Mouse (Mus musculus): ENCODE data around the gene Nop58.

Gene Nop58

DNA sequence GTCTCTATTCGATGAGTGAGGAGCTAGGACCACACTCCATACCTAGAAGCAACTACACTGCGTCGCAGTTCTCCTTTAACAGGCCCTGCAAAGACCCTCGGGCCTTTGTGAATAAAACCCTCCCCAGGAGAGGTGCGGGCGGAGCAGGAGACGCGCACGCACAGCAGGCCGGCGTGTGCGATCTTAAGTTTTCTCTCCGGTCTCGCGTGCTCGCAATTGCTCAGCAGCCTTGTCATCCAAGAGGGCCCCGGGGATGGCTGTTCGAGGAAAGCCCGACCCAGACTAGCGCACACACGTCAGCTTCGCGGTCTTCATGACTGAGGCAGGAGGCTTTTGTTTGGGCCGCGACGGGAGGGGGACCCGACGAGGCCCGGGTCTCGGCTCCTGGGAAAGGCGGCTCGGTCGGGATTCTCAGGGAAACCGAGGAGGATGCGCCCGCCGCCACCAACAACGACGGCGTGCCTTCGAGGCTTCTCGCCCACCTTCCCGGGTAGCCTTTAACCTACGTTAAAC is 77.9 kb downstream of the Nop58 start:
- TF ChIP-seq NANOG (IDR thresholded peaks at IDR 0.05; ENCODE audit: borderline replicate concordance, low read length) (no peak), POU5F1 (IDR thresholded peaks at IDR 0.05; ENCODE audit: borderline replicate concordance, low read length) (no peak), CTCF (conservative IDR thresholded peaks at IDR 0.05; ENCODE audit: low read length) (no peak)
- Histone ChIP-seq H3K4me3 (replicated peaks; ENCODE audit: low read length) (peak overlapping the region; percentile 92), H3K4me1 (replicated peaks; ENCODE audit: low read depth, low read length) (peaks cover 21% of the 10 kb centered on the region), H3K9me3 (ENCODE audit: low read length) (peaks cover 2% of the 10 kb centered on the region; the same call in 1 of the 2 replicates), H3K36me3 (ENCODE audit: insufficient read depth, low read length) (no peaks in the 10 kb centered on the region; the same call in 1 of the 2 replicates), H3K27me3 (ENCODE audit: insufficient read depth, low read length) (peaks cover 12% of the 10 kb centered on the region)

DNA sequence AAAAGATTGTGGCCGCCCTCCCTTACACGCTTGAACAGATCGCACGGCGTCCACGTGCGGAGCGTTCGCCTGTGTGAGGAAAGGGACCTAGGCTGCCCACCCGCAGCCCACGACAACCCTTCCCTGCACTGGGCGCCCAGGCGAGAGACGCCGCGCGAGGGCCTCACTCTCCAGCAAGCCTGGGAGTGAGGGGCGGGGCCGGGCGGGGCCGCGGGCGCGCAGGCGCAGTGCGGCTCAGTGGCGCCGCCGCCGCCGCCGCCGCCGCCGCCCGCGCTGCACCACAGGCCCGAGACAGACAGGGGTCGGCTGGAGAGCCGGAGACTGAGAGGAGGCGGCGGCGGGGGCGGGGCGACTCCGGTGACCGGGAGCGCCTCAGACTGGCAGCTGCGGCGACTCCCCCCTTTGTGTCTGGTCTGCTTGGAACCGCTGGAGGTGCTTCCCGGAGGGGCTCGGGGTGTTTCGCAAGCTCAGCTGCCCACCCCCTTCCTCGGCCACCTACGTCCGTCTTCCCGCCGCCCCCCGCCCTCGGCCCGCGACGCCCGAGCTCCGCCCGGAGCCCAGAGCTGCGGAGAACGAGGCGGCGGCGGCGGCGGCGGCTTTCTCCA is 78.5 kb downstream of the Nop58 start, which contains the start of gene Bmpr2:
Gene Bmpr2, plus strand, starts transcription at position 237 of the 605 bp plus-strand sequence.
- peaks cover 2% of the 10 kb centered on the region; the same call in 1 of the 2 replicates for H3K9me3 ChIP-seq (ENCODE audit: low read length)
- H3K36me3 ChIP-seq (ENCODE audit: insufficient read depth, low read length) = peaks cover 3% of the 10 kb centered on the region; the same call in 1 of the 2 replicates
- H3K4me3 ChIP-seq (replicated peaks; ENCODE audit: low read length) = peak within 1 kb of the TSS; percentile 92
- TF ChIP-seq POU5F1 (IDR thresholded peaks at IDR 0.05; ENCODE audit: borderline replicate concordance, low read length) (no peak), NANOG (IDR thresholded peaks at IDR 0.05; ENCODE audit: borderline replicate concordance, low read length) (no peak), CTCF (conservative IDR thresholded peaks at IDR 0.05; ENCODE audit: low read length) (no peak)
- H3K4me1 ChIP-seq (replicated peaks; ENCODE audit: low read depth, low read length) = peaks cover 21% of the 10 kb centered on the region
- H3K27me3 ChIP-seq (ENCODE audit: insufficient read depth, low read length) = peaks cover 12% of the 10 kb centered on the region

DNA sequence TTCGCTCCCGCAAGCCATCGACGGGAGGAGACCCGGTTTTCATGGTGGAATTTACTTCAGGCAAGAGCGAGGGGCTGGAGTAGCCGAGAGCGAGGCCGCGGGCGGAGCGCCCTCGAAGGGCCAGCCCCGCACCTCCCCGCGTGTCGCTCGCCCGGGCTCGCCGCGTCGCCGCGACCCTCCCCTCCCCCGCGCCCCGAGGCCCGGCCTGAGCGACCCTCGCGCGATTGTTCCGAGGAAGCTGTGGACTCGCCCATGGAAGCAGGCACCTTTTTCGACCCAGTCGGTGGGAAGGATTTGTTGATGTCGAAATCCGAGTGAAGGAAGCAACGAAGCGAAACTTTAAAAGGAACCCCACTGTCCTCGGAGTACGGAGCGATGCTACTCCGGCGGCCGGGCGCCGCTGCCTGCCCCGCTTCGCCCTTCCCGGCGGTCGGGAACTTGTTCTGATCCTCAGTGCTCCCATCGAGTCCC is 79.0 kb downstream of the Nop58 start:
- Histone ChIP-seq H3K27me3 (ENCODE audit: insufficient read depth, low read length) (peaks cover 12% of the 10 kb centered on the region), H3K36me3 (ENCODE audit: insufficient read depth, low read length) (peaks cover 3% of the 10 kb centered on the region; the same call in 1 of the 2 replicates), H3K9me3 (ENCODE audit: low read length) (no peaks in the 10 kb centered on the region), H3K4me3 (replicated peaks; ENCODE audit: low read length) (peak overlapping the region; percentile 92), H3K4me1 (replicated peaks; ENCODE audit: low read depth, low read length) (peaks cover 21% of the 10 kb centered on the region)
- TF ChIP-seq POU5F1 (IDR thresholded peaks at IDR 0.05; ENCODE audit: borderline replicate concordance, low read length) (no peak), NANOG (IDR thresholded peaks at IDR 0.05; ENCODE audit: borderline replicate concordance, low read length) (no peak), CTCF (conservative IDR thresholded peaks at IDR 0.05; ENCODE audit: low read length) (no peak)

DNA sequence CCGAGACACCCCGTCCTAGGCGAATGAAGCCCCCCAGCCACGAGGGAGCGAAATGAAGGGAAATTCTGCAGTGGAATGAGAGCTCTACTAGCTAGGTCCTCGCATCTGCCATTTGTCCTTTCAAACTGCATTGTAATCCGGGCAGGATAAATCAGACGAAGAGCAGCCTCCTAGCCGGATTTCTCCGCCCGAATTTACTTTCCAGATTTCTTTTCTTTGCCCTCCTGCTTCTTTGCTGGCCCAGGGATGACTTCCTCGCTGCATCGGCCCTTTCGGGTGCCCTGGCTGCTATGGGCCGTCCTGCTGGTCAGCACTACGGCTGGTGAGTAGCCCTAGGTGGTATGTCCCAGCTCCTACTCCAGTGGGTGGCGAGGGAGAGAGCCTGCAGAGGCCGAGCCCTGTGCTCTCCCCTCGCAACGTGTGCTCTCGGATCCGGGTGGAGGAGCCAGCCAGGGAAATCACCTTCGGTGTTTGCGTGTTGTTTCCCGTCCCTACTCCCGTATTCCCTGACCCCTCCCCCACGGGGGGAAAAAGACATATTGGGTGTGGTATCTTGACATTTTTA is 79.7 kb downstream of the Nop58 start:
- H3K27me3 ChIP-seq (ENCODE audit: insufficient read depth, low read length) = peaks cover 12% of the 10 kb centered on the region
- H3K9me3 ChIP-seq (ENCODE audit: low read length) = no peaks in the 10 kb centered on the region
- peak overlapping the region; percentile 92 for H3K4me3 ChIP-seq (replicated peaks; ENCODE audit: low read length)
- TF ChIP-seq POU5F1 (IDR thresholded peaks at IDR 0.05; ENCODE audit: borderline replicate concordance, low read length) = no peak
- TF ChIP-seq NANOG (IDR thresholded peaks at IDR 0.05; ENCODE audit: borderline replicate concordance, low read length) = no peak
- TF ChIP-seq CTCF (conservative IDR thresholded peaks at IDR 0.05; ENCODE audit: low read length) = no peak
- H3K36me3 ChIP-seq (ENCODE audit: insufficient read depth, low read length) = peaks cover 3% of the 10 kb centered on the region; the same call in 1 of the 2 replicates
- peaks cover 21% of the 10 kb centered on the region for H3K4me1 ChIP-seq (replicated peaks; ENCODE audit: low read depth, low read length)

DNA sequence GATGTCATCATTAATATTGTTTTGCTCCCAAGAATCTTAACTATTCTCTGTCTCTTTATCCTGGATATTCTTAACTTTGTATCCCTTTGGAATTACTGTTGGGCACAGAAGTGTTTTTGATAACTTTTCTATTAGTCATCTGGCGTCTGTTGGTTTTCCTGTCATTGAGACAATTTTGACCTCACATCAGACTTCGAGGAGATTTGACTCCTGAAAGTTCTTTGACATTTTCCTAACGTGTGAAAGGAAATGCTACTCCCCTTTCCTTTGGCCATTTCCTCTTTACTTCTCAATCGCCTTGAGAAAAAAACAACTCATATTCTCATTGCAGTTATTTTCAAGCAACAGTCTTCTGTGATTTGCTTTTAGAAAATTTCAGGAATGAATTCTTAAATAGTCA is 80.5 kb downstream of the Nop58 start:
- Histone ChIP-seq H3K9me3 (ENCODE audit: low read length) (no peaks in the 10 kb centered on the region), H3K36me3 (ENCODE audit: insufficient read depth, low read length) (peaks cover 3% of the 10 kb centered on the region; the same call in 1 of the 2 replicates), H3K4me3 (replicated peaks; ENCODE audit: low read length) (peak overlapping the region; percentile 92; the same call in 1 of the 2 replicates), H3K27me3 (ENCODE audit: insufficient read depth, low read length) (peaks cover 12% of the 10 kb centered on the region), H3K4me1 (replicated peaks; ENCODE audit: low read depth, low read length) (peaks cover 23% of the 10 kb centered on the region)
- TF ChIP-seq CTCF (conservative IDR thresholded peaks at IDR 0.05; ENCODE audit: low read length) (no peak), NANOG (IDR thresholded peaks at IDR 0.05; ENCODE audit: borderline replicate concordance, low read length) (no peak), POU5F1 (IDR thresholded peaks at IDR 0.05; ENCODE audit: borderline replicate concordance, low read length) (no peak)

DNA sequence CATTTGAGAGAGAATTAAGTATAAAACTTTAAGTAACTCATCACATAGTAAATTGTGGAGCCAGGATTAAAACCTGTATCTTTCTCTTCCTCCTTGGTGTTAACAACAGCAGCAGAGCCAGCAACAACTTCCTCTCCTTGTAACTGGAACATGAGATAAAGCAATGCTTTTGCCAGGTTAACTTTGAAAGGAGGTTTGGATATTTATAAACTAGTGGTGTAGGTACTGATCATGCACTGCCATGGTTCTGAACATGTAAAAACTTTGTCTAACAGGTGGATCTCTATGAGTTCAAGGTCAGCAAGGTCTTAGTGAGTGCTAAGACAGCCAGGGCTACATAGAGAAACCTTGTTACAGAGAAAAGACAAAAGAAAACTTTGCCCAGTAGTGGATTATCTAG is 81.9 kb downstream of the Nop58 start:
- TF ChIP-seq NANOG (IDR thresholded peaks at IDR 0.05; ENCODE audit: borderline replicate concordance, low read length) = no peak
- TF ChIP-seq CTCF (conservative IDR thresholded peaks at IDR 0.05; ENCODE audit: low read length) = no peak
- no peak for TF ChIP-seq POU5F1 (IDR thresholded peaks at IDR 0.05; ENCODE audit: borderline replicate concordance, low read length)
- Histone ChIP-seq H3K9me3 (ENCODE audit: low read length) (no peaks in the 10 kb centered on the region), H3K4me1 (replicated peaks; ENCODE audit: low read depth, low read length) (peaks cover 27% of the 10 kb centered on the region), H3K27me3 (ENCODE audit: insufficient read depth, low read length) (peaks cover 9% of the 10 kb centered on the region), H3K36me3 (ENCODE audit: insufficient read depth, low read length) (peaks cover 3% of the 10 kb centered on the region; the same call in 1 of the 2 replicates), H3K4me3 (replicated peaks; ENCODE audit: low read length) (no peak overlapping the region)
